Mouse (Mus musculus) small intestine, adult 2 months (tissue): Measurements from ENCODE around the gene Snrk.

ENCODE experiments used
- CTCF ChIP-seq: fragments of 200-500 bp; IDR thresholded peaks from 2 replicates; pipeline ENCODE4 v1.5.1; 2012; ENCODE audit warnings: low read depth, mild to moderate bottlenecking, control low read depth, inconsistent platforms, low read length, moderate library complexity, mixed read lengths; ENCODE audit not compliant: insufficient replicate concordance, insufficient read length; ENCODE audit errors: extremely low read depth
- POLR2A ChIP-seq: fragments of 200-500 bp; IDR thresholded peaks from 2 replicates; pipeline ENCODE4 v1.6.1; 2012; ENCODE audit warnings: low read depth, mild to moderate bottlenecking, control low read depth, inconsistent platforms, low read length, moderate library complexity

DNA sequence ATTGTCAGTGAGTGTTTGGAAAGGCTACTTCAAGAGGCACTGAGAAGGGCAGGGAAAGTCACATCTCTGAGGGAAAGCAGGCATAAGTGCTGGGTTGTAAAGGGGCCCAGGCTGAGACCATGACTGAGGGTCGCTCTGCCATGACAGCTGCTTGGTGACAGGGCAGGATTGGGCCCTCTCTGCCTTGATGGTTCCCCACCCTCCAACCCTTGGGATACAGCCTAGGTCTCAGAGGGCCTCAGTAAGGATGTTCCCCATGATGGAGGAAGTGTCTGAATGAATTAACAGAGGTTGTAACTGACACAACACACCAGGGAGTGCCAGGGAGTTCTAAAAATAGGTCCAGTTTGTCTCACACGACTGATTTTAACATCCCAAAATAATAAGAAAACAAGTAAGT, 43.1 kb upstream of the Snrk start:
- TF ChIP-seq POLR2A (no peak), CTCF (no peak)
